Mouse (Mus musculus) heart, adult 18-20 months (tissue): ENCODE results near the gene Cep135. TPM values are rescaled to one million over a fixed set of nuclear protein-coding genes. Genes with fewer than 3 reads are reported as not detected.

Source experiments
- DNase-seq, 2 experiments: peaks; one replicate each; pipeline ENCODE4 v3.0.0; 2021 to 2022; ENCODE audit warnings: mixed read lengths in 1 of 2
- long read RNA-seq, 2 experiments: library from polyadenylated mRNA; stranded (forward); transcript quantifications; one replicate each; pipeline ENCODE4 v2.0.0; 2021
- total RNA-seq, 2 experiments: library from RNA; stranded (reverse); gene quantifications; 2 replicates each; pipeline ENCODE4 v1.2.3; 2021

Gene Cep135
- 1 to 10 TPM; 3.3 TPM for total RNA-seq
- long read RNA-seq, experiment 1, partial matches to known transcripts = 0 of 2 reads
- long read RNA-seq, experiment 1, other reads (novel, unspliced or antisense) = 2 of 2 reads
- long read RNA-seq, experiment 2, partial matches to known transcripts = 0 of 2 reads
- long read RNA-seq, experiment 2, other reads (novel, unspliced or antisense) = 2 of 2 reads

GRCm38 (mm10) chr5:76588551-76589283 is at the start of gene Cep135:
Gene Cep135 (plus strand): TSS chr5:76588698.
- peak; percentile 89 to 90 for DNase-seq

- DNase-seq = peak; percentile 62 to 64
Observed at GRCm38 (mm10) chr5:76540181-76540580, 48.3 kb upstream of the Cep135 start.

- no peak for DNase-seq
Observed at GRCm38 (mm10) chr5:76540842-76541241, 47.7 kb upstream of the Cep135 start.

- no peak for DNase-seq
Observed at GRCm38 (mm10) chr5:76543200-76543599, 45.3 kb upstream of the Cep135 start.

GRCm38 (mm10) chr5:76550426-76550825 is 38.1 kb upstream of the Cep135 start:
- DNase-seq = no peak

- peak; percentile 55 to 70 for DNase-seq
Observed at GRCm38 (mm10) chr5:76565321-76565720, 23.2 kb upstream of the Cep135 start.

- no peak for DNase-seq
Observed at GRCm38 (mm10) chr5:76574251-76574650, 14.2 kb upstream of the Cep135 start.

- DNase-seq = no peak
Observed at GRCm38 (mm10) chr5:76577026-76577425, 11.5 kb upstream of the Cep135 start.

GRCm38 (mm10) chr5:76585378-76585777 is 3.1 kb upstream of the Cep135 start:
- no peak for DNase-seq

- DNase-seq = no peak
Observed at GRCm38 (mm10) chr5:76589311-76589710, 813 bp downstream of the Cep135 start.

- no peak for DNase-seq
Observed at GRCm38 (mm10) chr5:76590009-76590408, 1.5 kb downstream of the Cep135 start.

GRCm38 (mm10) chr5:76591885-76592284 is 3.4 kb downstream of the Cep135 start:
- no peak for DNase-seq

- no peak for DNase-seq
Observed at GRCm38 (mm10) chr5:76609702-76610370, 21.3 kb downstream of the Cep135 start.

GRCm38 (mm10) chr5:76612867-76613499 is 24.5 kb downstream of the Cep135 start:
- no peak for DNase-seq

GRCm38 (mm10) chr5:76615276-76615675 is 26.8 kb downstream of the Cep135 start:
- no peak for DNase-seq

GRCm38 (mm10) chr5:76616196-76616747 is 27.8 kb downstream of the Cep135 start:
- no peak for DNase-seq

- DNase-seq = no peak
Observed at GRCm38 (mm10) chr5:76618750-76619149, 30.3 kb downstream of the Cep135 start.

- no peak for DNase-seq
Observed at GRCm38 (mm10) chr5:76623759-76624158, 35.3 kb downstream of the Cep135 start.

GRCm38 (mm10) chr5:76627770-76628169 is 39.3 kb downstream of the Cep135 start:
- no peak for DNase-seq

- no peak for DNase-seq
Observed at GRCm38 (mm10) chr5:76634012-76634411, 45.5 kb downstream of the Cep135 start.

- no peak for DNase-seq
Observed at GRCm38 (mm10) chr5:76635592-76635991, 47.1 kb downstream of the Cep135 start.

- no peak for DNase-seq
Observed at GRCm38 (mm10) chr5:76642076-76642475, 53.6 kb downstream of the Cep135 start.

- no peak for DNase-seq
Observed at GRCm38 (mm10) chr5:76644234-76644633, 55.7 kb downstream of the Cep135 start.
